Mouse (Mus musculus): ENCODE results near the gene Plce1.

Gene Plce1

GRCm38 (mm10) chr19:38798291-38798690, 317.4 kb downstream of the Plce1 start:
- intact Hi-C loops (cut with DNase I), result no loop called here

- intact Hi-C loops (cut with DNase I), result no loop called here
Observed at GRCm38 (mm10) chr19:38798801-38799200, 317.9 kb downstream of the Plce1 start.

GRCm38 (mm10) chr19:38818191-38818590, 337.3 kb downstream of the Plce1 start:
- intact Hi-C loops (cut with DNase I), result no loop called here

DNA sequence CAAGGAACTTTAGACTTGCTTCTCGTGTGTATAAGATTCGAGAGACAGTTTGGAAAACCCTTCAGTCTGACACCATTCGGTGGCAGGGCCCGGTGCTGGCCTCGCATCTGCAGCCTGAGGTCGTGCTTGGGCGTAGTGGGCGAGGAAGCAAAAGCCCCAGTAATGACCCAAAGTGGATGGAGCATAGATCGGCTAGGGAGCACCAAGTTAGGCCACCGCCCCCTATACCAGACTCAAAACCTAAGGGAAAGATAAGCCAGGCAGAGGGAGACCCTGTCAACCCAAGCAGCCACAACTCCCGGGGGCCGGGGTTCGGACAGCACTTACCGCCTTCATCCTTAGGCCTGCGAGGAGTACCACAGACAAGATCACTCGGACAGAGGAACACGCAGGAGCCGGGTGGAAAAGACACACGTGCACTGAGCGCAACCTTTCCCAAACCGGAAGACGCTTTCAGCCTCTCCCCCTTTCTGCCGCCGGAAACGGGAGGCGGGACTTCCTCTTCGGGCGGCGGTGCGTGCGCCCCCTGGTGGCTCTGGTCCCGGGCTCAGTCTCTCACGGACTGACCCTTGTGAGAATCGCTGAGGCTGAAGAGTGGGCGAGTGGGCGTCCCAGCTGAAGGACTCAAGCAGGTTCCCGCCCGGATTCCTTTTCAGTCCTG, 338.0 kb downstream of the Plce1 start, which contains the start of gene Noc3l:
TSS of gene Noc3l (minus strand) at position 472 of the 661 bp plus-strand sequence.
- intact Hi-C loops (cut with DNase I), result no loop called here

DNA sequence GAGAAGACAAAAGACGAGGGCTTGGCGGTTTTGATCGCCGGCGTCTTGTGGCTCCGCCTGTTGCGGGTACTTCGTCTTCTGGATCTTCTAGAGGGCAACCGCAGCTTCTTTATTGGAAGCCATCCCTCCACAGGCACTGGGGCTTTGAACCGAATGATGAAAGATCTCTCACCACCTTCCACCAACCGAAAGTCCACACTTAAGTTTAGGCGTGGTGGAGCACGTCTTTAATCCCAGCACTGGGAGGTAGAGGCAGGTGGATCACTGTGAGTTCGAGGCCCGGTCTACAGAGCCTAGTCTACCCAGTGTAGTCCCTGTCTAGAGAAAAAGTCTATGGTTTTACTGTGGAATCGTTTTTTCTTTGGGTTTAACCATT, 338.5 kb downstream of the Plce1 start:
- intact Hi-C loops (cut with DNase I), result no loop called here

DNA sequence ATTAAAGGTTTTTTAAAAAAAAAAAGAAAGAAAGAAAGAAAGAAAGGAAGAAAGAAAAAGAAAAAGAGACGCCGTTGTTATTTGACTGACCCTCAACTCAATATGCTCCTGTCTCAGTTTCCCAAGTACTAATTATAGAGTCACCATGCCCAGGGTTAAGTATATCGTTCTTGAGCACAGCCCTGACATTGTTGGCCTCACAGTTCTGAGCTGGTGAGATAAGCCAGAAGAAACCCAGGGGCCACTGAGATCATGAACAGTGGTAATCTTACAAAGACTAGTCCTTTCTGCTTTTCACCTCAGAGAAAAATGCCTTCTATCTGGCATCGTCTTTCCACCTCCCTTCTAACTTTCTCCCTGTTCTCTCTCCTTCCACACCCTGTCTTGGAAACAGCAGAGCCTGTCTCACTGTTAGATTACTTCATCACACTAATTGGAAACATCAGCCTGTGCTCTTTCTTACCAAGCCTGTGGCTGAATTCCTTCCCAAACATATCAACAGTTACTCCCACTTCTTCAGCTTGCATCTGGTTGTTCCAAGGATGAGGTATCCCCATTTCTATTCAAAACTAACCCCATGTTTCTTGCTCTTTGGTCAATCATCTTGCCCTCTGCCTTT, 339.4 kb downstream of the Plce1 start:
- intact Hi-C loops (cut with DNase I), result no loop called here

DNA sequence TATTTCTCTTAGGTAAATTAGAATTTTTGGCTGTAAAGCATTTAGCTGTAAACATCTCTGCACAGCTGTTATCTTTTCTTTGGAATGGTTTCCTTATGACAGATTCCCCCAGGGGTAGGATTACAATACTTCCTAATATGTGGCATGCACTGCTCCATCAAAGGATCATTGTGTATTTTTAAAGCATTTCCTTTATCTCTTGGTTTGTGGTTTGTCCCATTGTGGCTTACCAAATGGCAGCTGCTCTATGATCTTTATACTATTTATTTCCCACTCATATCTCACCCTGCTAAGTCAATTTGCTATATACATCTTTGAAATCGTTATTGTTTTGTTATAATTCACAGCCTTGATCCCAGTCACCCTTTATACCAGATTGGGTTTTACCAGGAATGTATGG, 352.3 kb downstream of the Plce1 start:
- intact Hi-C loops (cut with DNase I), result no loop called here
